Mouse (Mus musculus): ENCODE results near the gene Slc13a3.

DNA sequence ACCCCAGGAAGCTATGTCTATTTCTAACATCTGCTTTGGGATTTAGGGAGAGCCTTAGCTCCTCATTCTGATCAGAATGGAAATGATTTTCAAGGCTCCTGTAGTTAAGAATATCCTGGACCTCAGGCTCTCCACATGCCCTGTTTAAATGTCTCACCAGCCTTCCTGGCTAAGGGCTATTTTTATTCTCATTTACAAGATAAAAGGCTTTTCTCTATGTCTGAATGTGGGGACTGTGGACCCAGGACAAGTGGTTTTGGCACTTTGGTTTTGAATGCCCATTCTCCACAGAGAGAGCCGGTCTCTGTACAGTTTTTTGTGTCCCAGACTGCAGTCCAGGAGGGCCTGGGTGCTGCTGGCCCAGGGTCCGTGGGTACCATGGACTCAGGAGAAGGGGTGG, 52.8 kb downstream of the Slc13a3 start:
- TF ChIP-seq CTCF (IDR thresholded peaks at IDR 0.05; ENCODE audit: low read depth, low read length) (no peak), POLR2A (IDR thresholded peaks at IDR 0.05; ENCODE audit: borderline replicate concordance, low read depth, low read length) (no peak)
